Mouse (Mus musculus): ENCODE measurements around the gene Ado. TPM values are rescaled to one million over a fixed set of nuclear protein-coding genes. Genes with fewer than 3 reads are reported as not detected.

The Ado gene
- 8.0 and 19.6 TPM in 2 replicates for polyA plus RNA-seq (2012; rRNA removed; ENCODE audit: low replicate concordance)

GRCm38 (mm10) chr10:67548877-67549731, at the start of gene Ado:
Gene Ado, minus strand, starts transcription at chr10:67548955.

GRCm38 (mm10) chr10:67535256-67535655, 13.5 kb downstream of the Ado start, which contains the start of gene Egr2:
Gene Egr2, plus strand, starts transcription at chr10:67535475.

Other genes starting within 250 kb of the Ado start
- 7.2 and 9.5 TPM in 2 replicates for gene Egr2, start 13.5 kb downstream of the Ado start, polyA plus RNA-seq (2012; rRNA removed; ENCODE audit: low replicate concordance)